In the genomic region with DNA sequence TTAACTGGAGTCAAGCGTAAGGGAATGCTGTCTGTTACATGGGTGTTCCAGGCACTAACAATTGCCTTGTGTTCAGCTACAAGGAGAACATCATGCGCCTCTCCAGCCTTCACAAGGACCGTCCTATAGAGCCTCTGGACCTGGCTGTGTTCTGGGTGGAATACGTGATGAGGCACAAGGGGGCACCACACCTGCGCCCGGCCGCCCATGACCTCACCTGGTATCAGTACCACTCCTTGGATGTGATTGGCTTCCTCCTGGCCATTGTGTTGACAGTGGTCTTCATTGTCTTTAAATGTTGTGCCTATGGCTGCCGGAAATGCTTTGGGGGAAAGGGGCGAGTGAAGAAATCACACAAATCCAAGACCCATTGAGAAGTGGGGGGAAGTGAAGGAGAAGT, we compare ENCODE assay signal across 10 mouse cellular contexts. TPM values are rescaled to one million over a fixed set of nuclear protein-coding genes. Genes with fewer than 3 reads are reported as not detected.
A peak's percentile ranks its signal among the peaks of the same experiment; 100 is the strongest.
DNase-seq lines count a peak whose midpoint lies in the region; TF ChIP-seq lines count a peak whose summit lies in the region.
"Had no signal": no experiment of that assay in that cellular context is flagged by ENCODE, and none has a peak within 500 bp of the region (broad histone marks: within the 10 kb centered on the region; RNA-seq: fewer than 3 reads in every experiment).

No protein-coding gene starts in this region.

- no peak overlapping the region for H3K27ac ChIP-seq in kidney, adult 2 months (ENCODE audit: insufficient read depth, low read depth, low read length)
- H3K27ac ChIP-seq: midbrain, embryonic 12.5 days had no signal

- no peak for TF ChIP-seq CTCF in kidney, adult 2 months (conservative IDR thresholded peaks at IDR 0.05; ENCODE audit: insufficient read depth, insufficient read length, low read depth, low read length)

- 74% methylated on average over 9 of the region's 9 CpGs for WGBS in kidney, adult 2 months

- TF ChIP-seq POLR2A in kidney, adult 2 months (IDR thresholded peaks at IDR 0.05; ENCODE audit: low read depth, low read length), result no peak

- H3K36me3 ChIP-seq in kidney, adult 2 months (ENCODE audit: control insufficient read depth, insufficient read depth, low read length), result no peaks in the 10 kb centered on the region
- H3K36me3 ChIP-seq in splenic B cell, adult 2 months (ENCODE audit: control insufficient read depth, insufficient read depth, low read length, poor library complexity, severe bottlenecking), result no peaks in the 10 kb centered on the region
- H3K36me3 ChIP-seq: midbrain, embryonic 12.5 days had no signal

- no peak overlapping the region for H3K4me3 ChIP-seq in kidney, adult 2 months (ENCODE audit: insufficient read depth, low read depth, low read length)
- H3K4me3 ChIP-seq: midbrain, embryonic 12.5 days had no signal

- H3K27me3 ChIP-seq in kidney, adult 2 months (replicated peaks; ENCODE audit: control insufficient read depth, insufficient read depth, low read length), result no peaks in the 10 kb centered on the region
- H3K27me3 ChIP-seq in splenic B cell, adult 2 months (ENCODE audit: control insufficient read depth, insufficient read depth, low read length, poor library complexity, severe bottlenecking), result no peaks in the 10 kb centered on the region
- H3K27me3 ChIP-seq: midbrain, embryonic 12.5 days had no signal

- DNase-seq in kidney, adult 2 months, result peak; percentile 23
- no peak for DNase-seq in kidney, adult 18-20 months
- DNase-seq in thymus, postnatal 14 days, result peak; percentile 16
- DNase-seq in thymus, adult 18-20 months, result no peak
- DNase-seq in embryo, embryonic 11 days, result peak; percentile 1
- DNase-seq in splenic B cell, adult 2 months (ENCODE audit: low read depth, low spot score), result peak; percentile 9
- DNase-seq in frontal cortex, postnatal 14 days (ENCODE audit: low spot score in 2 of 2), result no peak
- DNase-seq in urinary bladder, postnatal 25 days (ENCODE audit: low spot score), result no peak
- DNase-seq: right cerebral cortex, postnatal 25 days had no signal

- no peaks in the 10 kb centered on the region for H3K4me1 ChIP-seq in kidney, adult 2 months (ENCODE audit: control insufficient read depth, insufficient read depth, low read length)
- H3K4me1 ChIP-seq: midbrain, embryonic 12.5 days had no signal

RNA-seq across cellular contexts. Expression of gene Ugt1a1, which starts 6.3 kb away (rescaled TPM):
- polyA plus RNA-seq in kidney, adult 2 months (2012; rRNA removed), result 25.5 and 31.7 TPM in 2 replicates
- polyA plus RNA-seq: midbrain, embryonic 12.5 days had no signal

RNA-seq across cellular contexts. Expression of gene Mroh2a, which starts 8.7 kb away (rescaled TPM):
- polyA plus RNA-seq in kidney, adult 2 months (2012; rRNA removed), result 0.08 TPM in 2 replicates

RNA-seq across cellular contexts. Expression of gene Dnajb3, which starts 12.5 kb away (rescaled TPM):
- polyA plus RNA-seq in kidney, adult 2 months (2012; rRNA removed), result 1.6 and 1.9 TPM in 2 replicates

RNA-seq across cellular contexts. Expression of gene Ugt1a2, which starts 17.6 kb away (rescaled TPM):
- polyA plus RNA-seq in kidney, adult 2 months (2012; rRNA removed), result 1,010 and 1,230 TPM in 2 replicates

RNA-seq across cellular contexts. Expression of gene Ugt1a5, which starts 52.2 kb away (rescaled TPM):
- 0.59 and 0.90 TPM in 2 replicates for polyA plus RNA-seq in kidney, adult 2 months (2012; rRNA removed)
- polyA plus RNA-seq: midbrain, embryonic 12.5 days had no signal

Comparison
In these comparisons a context has a peak if more than half of its experiments do, and no peak if none do; other contexts are left out.
1. DNase-seq: peak in kidney, adult 2 months (single experiment), thymus, postnatal 14 days (single experiment), embryo, embryonic 11 days (single experiment) and splenic B cell, adult 2 months (single experiment); none in kidney, adult 18-20 months (single experiment), thymus, adult 18-20 months (0 of 2), frontal cortex, postnatal 14 days (0 of 2) and urinary bladder, postnatal 25 days (single experiment).